Mouse (Mus musculus) forebrain, embryonic 16.5 days (tissue): ENCODE measurements around the gene Nxpe2. TPM values are rescaled to one million over a fixed set of nuclear protein-coding genes. Genes with fewer than 3 reads are reported as not detected.

Experiments
- polyA plus RNA-seq: library from polyadenylated mRNA; unstranded; fragments of >200 nt; fragmentation: Nextera tagmentation; extraction: Ambion mirVana; gene quantifications from 2 replicates; pipeline ENCODE4 v1.2.1, GENCODE M21; 2015

Gene Nxpe2
- polyA plus RNA-seq, 1 experiment from 2014 or later, result 0.28 TPM

Other genes starting within 250 kb of the Nxpe2 start
- gene Nxpe4, start 191.4 kb downstream of the Nxpe2 start, polyA plus RNA-seq, result 7.4 and 7.8 TPM in 2 replicates
- gene Rexo2, start 127.2 kb upstream of the Nxpe2 start, polyA plus RNA-seq, result 113 and 117 TPM in 2 replicates
- 95.5 and 111 TPM in 2 replicates for gene Rbm7, start 141.8 kb upstream of the Nxpe2 start, polyA plus RNA-seq
- gene Gm5617, start 142.0 kb upstream of the Nxpe2 start, polyA plus RNA-seq, result 16.8 and 17.9 TPM in 2 replicates